Mouse (Mus musculus) CH12.LX (cell line): Measurements from ENCODE around the gene Srr.

ENCODE experiments used
- CTCF ChIP-seq, 2 experiments: IDR thresholded peaks in 1 of 2; conservative IDR thresholded peaks in 1 of 2; 2 replicates each; pipeline ENCODE4 v1.5.1; 2011 to 2012; ENCODE audit warnings: low read depth in 2 of 2, low read length in 2 of 2, improper control_type of control experiment in 1 of 2, inconsistent platforms in 1 of 2, mild to moderate bottlenecking in 1 of 2, moderate library complexity in 1 of 2
- E2F4 ChIP-seq: IDR thresholded peaks from 2 replicates; pipeline ENCODE4 v1.6.1; 2011; ENCODE audit warnings: low read depth, low read length, improper control_type of control experiment; ENCODE audit not compliant: insufficient replicate concordance
- JUND ChIP-seq: conservative IDR thresholded peaks from 2 replicates; pipeline ENCODE4 v1.6.1; 2011; ENCODE audit warnings: low read depth, low read length, improper control_type of control experiment
- KAT2A ChIP-seq: IDR thresholded peaks from 2 replicates; pipeline ENCODE4 v1.6.1; 2012; ENCODE audit warnings: low read length, improper control_type of control experiment, inconsistent platforms; ENCODE audit not compliant: insufficient replicate concordance
- MYC ChIP-seq: IDR thresholded peaks from 2 replicates; pipeline ENCODE4 v1.6.1; 2011; ENCODE audit warnings: low read depth, mild to moderate bottlenecking, improper control_type of control experiment, low read length
- POLR2A ChIP-seq: IDR thresholded peaks from 2 replicates; pipeline ENCODE4 v1.6.1; 2011; ENCODE audit warnings: low read depth, mild to moderate bottlenecking, improper control_type of control experiment, low read length
- USF2 ChIP-seq: conservative IDR thresholded peaks from 2 replicates; pipeline ENCODE4 v1.6.1; 2011; ENCODE audit warnings: low read depth, low read length, improper control_type of control experiment

- TF ChIP-seq POLR2A (no peak), CTCF (conservative IDR thresholded peaks at IDR 0.05 in 1 of 2, IDR thresholded peaks at IDR 0.05 in 1 of 2; ENCODE audit: low read depth in 2 of 2, low read length in 2 of 2) (no peak), KAT2A (no peak), MYC (no peak), USF2 (no peak), E2F4 (no peak), JUND (no peak)
These were observed 61.3 kb downstream of the Srr start for GRCm38 (mm10) chr11:74864421-74864820.
